Mouse (Mus musculus) layer of hippocampus, postnatal 14 days (tissue): ENCODE data around the gene Slc2a13. TPM values are rescaled to one million over a fixed set of nuclear protein-coding genes. Genes with fewer than 3 reads are reported as not detected.

ENCODE experiments used
- DNase-seq, 2 experiments: peaks; one replicate each; pipeline ENCODE4 v3.0.0; 2021 to 2022; ENCODE audit warnings: low spot score in 2 of 2, mixed read lengths in 1 of 2
- total RNA-seq, 2 experiments: library from RNA; stranded (reverse); gene quantifications; 2 replicates each; pipeline ENCODE4 v1.2.3; 2021

Slc2a13 gene
- total RNA-seq, 2 experiments from 2014 or later = 51.4 to 51.9 TPM

- DNase-seq = no peak
These were observed 289.6 kb downstream of the Slc2a13 start for GRCm38 (mm10) chr15:91283418-91283817.

DNA sequence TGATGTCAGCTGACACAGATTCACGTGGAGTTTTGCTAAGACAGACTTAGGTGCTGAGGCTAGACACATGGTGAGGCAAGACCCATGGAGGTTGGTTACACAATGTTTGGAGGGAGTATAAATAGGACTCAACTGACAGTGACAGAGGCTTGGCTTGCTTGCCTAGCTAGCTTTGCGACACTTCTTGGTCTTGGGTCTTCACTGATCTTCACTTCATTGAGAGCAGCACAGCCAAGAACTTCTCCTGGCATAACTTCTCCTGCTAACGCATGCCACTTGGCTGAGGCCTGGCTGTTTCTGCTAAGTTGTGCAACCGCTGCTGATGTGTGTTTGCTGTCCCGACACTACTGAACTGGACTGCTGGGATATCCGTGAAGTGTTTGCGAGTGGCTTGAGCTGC lies 290.2 kb downstream of the Slc2a13 start:
- DNase-seq = no peak

DNA sequence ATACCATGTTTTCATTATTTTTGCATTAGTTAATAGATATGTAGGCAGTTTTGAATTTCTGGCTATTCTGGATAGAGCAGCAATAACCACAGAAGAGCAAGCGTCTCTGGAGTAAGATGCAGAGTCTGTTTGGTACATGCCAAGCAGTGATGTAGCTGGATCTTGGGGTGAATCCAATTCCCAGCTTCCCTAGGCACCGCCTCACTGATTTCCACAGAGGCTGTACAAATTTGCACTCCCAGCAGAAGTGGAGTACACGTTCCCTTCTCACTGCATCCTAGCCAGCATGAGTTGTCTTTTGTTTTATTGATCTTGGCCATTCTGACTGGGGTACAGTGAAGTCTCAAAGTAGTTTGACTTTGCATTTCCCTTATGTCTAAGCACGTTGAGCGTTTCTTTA lies 291.5 kb downstream of the Slc2a13 start:
- DNase-seq = no peak

DNA sequence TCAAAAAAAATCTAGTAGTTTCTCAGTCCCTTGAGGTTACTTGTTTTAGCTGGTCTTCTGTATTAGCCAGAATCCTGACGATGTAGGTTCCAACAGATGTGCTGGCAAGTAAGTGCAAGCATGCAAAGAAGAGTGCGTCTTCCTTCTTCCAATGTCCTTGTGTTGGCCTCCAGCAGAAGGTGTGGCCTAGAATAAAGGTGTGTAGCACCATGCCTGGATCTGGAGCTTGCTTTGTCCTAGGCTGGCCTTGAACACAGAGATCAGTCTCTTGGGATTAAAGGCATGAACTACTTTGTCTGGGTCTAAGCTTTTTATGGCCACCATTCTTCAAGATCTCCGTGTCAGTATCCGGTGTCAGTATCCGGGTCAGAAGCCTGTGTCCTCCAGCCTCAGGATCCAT lies 293.5 kb downstream of the Slc2a13 start:
- no peak for DNase-seq

DNA sequence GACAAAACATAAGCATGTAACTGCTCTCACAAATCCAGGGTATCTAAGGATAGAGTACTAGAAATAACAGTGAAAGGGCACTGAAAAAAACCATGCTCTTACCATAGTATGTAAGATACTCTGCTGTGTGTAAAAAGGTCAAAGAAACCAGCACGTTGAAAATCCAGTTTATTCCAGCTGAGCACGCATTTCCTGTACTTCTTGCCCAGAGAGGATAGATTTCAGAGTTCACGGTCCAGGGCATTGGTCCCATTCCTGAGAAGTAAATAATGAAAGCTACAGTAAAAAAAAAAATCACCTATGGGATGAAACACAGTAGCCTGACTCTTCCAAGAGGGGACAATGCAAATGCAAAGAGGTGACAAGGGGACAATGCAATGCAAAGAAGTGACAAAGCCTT lies 297.1 kb downstream of the Slc2a13 start:
- no peak for DNase-seq

- DNase-seq = no peak
These were observed 304.5 kb downstream of the Slc2a13 start for GRCm38 (mm10) chr15:91268532-91268931.

DNA sequence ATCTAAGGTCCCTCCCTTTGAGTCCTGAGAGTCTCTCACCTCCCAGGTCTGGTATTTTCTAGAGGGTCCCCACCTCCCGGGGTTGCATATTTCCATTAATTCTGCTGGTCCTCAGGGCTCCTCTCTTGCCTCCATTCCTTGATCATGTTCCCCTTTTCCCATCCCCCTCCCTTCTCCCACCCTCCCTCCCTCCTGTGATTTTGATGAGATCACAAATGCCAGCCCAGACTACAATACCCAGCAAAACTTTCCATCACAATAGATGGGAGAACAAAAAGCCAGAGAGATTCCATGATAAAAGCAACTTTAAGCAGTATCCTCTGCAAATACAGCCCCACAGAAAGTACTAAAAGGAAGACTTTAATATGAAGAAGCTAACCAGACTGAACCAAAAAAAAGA lies 309.1 kb downstream of the Slc2a13 start:
- DNase-seq = no peak

DNA sequence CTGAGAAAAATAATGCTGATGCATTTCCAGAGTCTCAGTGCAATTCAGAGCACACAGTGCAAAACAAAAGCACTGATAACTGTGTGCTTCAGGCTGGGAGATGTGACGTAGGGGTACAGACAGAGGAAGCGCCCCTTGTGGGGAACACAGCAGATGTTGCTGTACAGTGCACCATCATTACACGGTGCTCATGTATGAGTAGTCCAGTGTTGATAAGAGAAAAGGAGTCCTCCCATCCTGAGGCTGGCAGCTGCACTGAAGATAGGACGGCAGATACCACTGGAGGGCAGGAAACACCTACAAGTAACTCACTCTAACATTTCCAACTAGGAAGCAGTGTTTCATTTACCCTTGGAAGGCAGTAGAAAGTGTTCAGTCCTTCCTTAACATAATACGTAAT lies 312.5 kb downstream of the Slc2a13 start:
- DNase-seq = no peak

DNA sequence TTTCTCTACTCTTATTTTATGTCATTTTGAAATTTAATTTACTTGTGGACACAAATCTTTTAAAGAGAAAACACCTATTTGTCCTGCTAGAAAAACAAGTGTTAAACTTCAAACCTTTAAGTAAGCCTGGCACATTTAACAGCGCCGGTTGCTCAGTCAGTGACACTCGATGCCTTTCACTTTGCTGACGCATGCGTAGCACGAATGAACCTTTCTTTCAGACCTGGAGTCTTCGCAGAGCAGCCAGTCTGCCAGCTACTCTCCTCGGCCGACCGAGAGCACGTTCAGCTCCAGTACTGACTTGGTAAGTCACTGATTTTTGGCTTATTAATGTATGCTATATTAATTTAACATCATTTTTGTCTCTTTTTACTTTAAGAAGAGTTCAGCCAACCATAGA lies 315.9 kb downstream of the Slc2a13 start:
- DNase-seq = no peak

DNA sequence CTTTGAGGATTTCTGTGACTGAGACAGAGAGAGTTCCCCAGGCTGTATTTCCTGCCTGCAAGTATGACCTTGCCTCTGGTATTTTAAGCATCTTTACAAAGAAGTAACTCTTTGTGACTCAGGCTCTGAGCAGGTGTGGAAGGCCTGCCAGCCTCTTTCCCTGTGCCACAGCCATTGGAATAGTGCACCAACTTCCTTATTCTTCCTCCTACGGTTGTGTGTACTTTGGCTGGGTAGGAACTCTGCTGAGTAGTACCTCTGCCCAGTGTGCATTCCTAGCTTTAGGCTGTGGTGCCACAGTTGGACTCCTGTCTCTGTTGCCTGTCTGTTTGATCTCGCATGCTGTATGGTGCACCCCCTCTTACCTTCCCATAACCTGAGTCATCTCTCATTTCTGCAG lies 317.8 kb downstream of the Slc2a13 start:
- no peak for DNase-seq

DNA sequence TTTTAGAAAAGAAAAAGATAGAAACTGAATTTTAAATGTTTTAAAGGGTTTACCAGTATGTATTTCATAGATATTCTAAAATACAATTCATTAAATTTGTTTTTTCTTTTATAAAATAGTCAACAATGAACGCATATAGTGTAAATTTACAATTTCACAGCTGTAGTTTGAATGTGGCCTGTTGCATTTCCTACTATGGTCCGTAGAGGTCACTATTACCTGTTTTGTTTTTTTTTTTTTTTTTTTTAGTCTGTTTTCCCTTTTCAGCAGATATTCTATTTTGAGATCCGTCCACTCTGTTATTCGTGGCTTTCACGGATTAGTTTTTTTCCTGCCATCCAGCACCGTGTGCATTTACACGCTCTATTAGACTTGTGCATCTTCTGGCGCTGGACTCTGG lies 320.1 kb downstream of the Slc2a13 start:
- DNase-seq = no peak

GRCm38 (mm10) chr15:91251544-91252408 lies 321.3 kb downstream of the Slc2a13 start:
- DNase-seq = no peak

- DNase-seq = no peak
These were observed 322.2 kb downstream of the Slc2a13 start for GRCm38 (mm10) chr15:91250815-91251214.

DNA sequence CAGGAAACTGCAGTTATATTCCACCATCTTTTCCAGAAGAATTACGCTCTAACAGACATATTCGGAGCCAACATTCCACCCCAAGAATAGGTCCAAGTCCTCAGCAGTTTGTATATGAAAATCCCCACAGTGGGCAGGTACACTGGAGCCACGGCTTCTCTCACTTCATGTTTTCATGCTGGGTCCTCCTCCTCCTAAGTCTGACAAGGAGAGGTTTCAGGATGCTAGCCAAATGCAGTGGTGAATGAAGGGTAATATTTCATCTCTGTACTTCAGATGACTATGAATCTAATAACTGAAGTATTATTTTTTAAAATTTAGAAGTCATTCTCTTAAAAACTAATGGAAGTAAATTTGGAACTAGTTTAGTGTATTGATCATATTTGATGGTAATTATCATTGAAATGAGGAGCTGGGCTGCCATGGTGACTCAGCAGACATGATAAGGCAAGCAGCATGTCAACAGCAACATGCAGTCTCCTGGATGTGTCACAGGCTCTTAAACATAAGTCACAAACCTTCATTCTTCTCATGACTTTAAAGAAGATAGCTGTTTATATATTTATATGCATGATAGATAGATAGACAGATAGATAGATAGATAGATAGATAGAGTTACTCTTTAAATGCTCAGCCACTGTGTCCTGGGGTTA lies 332.3 kb downstream of the Slc2a13 start:
- no peak for DNase-seq

GRCm38 (mm10) chr15:91237294-91237693 lies 335.8 kb downstream of the Slc2a13 start:
- no peak for DNase-seq

Other genes with a start within 250 kb of the Slc2a13 start
- gene Lrrk2, start 99.9 kb upstream of the Slc2a13 start, total RNA-seq = 10 to 100 TPM; 11.4 to 12.8 TPM